In genomic region chr13:105053618-105054017, GRCm38 (mm10) we compare ENCODE assay signal across 9 mouse cellular contexts. TPM values are rescaled to one million over a fixed set of nuclear protein-coding genes. Genes with fewer than 3 reads are reported as not detected.
A peak's percentile ranks its signal among the peaks of the same experiment; 100 is the strongest.
DNase-seq lines count a peak whose midpoint lies in the region; ATAC-seq lines count a peak whose summit lies in the region.
"Had no signal": no experiment of that assay in that cellular context is flagged by ENCODE, and none has a peak within 500 bp of the region (broad histone marks: within the 10 kb centered on the region; RNA-seq: fewer than 3 reads in every experiment).

No protein-coding gene starts in this region.

- peak overlapping the region; percentile 77 for H3K4me3 ChIP-seq in heart, embryonic 10.5 days
- H3K4me3 ChIP-seq in neural tube, embryonic 12.5 days = peak overlapping the region; percentile 55

- H3K4me2 ChIP-seq in neural tube, embryonic 12.5 days (replicated peaks) = peak overlapping the region; percentile 88

- intact Hi-C loops in left cerebral cortex, postnatal 14 days (cut with DNase I) = loop anchor here (5.0 kb wide), 3 partner anchors 91 to 169 kb away; no protein-coding TSS in a partner anchor

- DNase-seq in layer of hippocampus, postnatal 10 days (ENCODE audit: low spot score in 2 of 2) = peak; percentile 41 to 55
- DNase-seq in layer of hippocampus, postnatal 25 days (ENCODE audit: extremely low spot score in 1 of 2, low spot score in 1 of 2) = no peak
- peak; percentile 59 to 60 for DNase-seq in cerebellum, postnatal 10 days
- no peak for DNase-seq in heart, embryonic 10.5 days (ENCODE audit: low spot score)
- DNase-seq in left cerebral cortex, postnatal 14 days (ENCODE audit: low spot score in 2 of 2) = peak; percentile 48 to 58
- DNase-seq in spleen, postnatal 4 days (ENCODE audit: low spot score in 2 of 2) = no peak
- no peak for DNase-seq in T-cell, adult 2 months (ENCODE audit: low spot score)

- H3K27me3 ChIP-seq in heart, embryonic 10.5 days (ENCODE audit: insufficient read depth, poor library complexity, severe bottlenecking) = 0 out of 2 replicates have a peak, but pooled peaks cover 9% of the 10 kb centered on the region
- peaks cover 3% of the 10 kb centered on the region; the same call in 1 of the 2 replicates for H3K27me3 ChIP-seq in neural tube, embryonic 12.5 days (replicated peaks)

- H3K9ac ChIP-seq in neural tube, embryonic 12.5 days = peak overlapping the region; percentile 77

- 2% methylated on average over 12 of the region's 12 CpGs for whole genome bisulfite sequencing in heart, embryonic 10.5 days
- 3% methylated on average over 12 of the region's 12 CpGs for WGBS in neural tube, embryonic 12.5 days

- H3K27ac ChIP-seq in heart, embryonic 10.5 days = peak overlapping the region; percentile 86
- H3K27ac ChIP-seq in neural tube, embryonic 12.5 days = no peak overlapping the region

- no peaks in the 10 kb centered on the region for H3K9me3 ChIP-seq in heart, embryonic 10.5 days
- H3K9me3 ChIP-seq in neural tube, embryonic 12.5 days = no peaks in the 10 kb centered on the region

- H3K36me3 ChIP-seq in heart, embryonic 10.5 days = no peaks in the 10 kb centered on the region
- H3K36me3 ChIP-seq in neural tube, embryonic 12.5 days = no peaks in the 10 kb centered on the region

- H3K4me1 ChIP-seq in heart, embryonic 10.5 days = peaks cover 17% of the 10 kb centered on the region
- peaks cover 12% of the 10 kb centered on the region; the same call in 1 of the 2 replicates for H3K4me1 ChIP-seq in neural tube, embryonic 12.5 days

- ATAC-seq in neural tube, embryonic 12.5 days (ENCODE audit: low FRiP score, low read depth) = peak; percentile 38

RNA-seq across cellular contexts. Expression of gene Rgs7bp, which starts 1.1 kb away (rescaled TPM):
- 10 to 100 TPM; 85.4 to 85.7 TPM for total RNA-seq in layer of hippocampus, postnatal 10 days (2021)
- 100 to 1,000 TPM; 139 to 149 TPM for total RNA-seq in layer of hippocampus, postnatal 25 days (2021)
- polyA plus RNA-seq in heart, embryonic 10.5 days (2016; fragmentation: Nextera tagmentation; extraction: Ambion mirVana) = 2.1 and 2.8 TPM in 2 replicates
- total RNA-seq in left cerebral cortex, postnatal 14 days (2021) = 100 to 1,000 TPM; 133 to 138 TPM
- 5.1 and 6.0 TPM in 2 replicates for polyA plus RNA-seq in neural tube, embryonic 12.5 days (2016; fragmentation: Nextera tagmentation; extraction: Ambion mirVana)

RNA-seq across cellular contexts. Expression of gene 4933425L06Rik, which starts 28.3 kb away (rescaled TPM):
- total RNA-seq in layer of hippocampus, postnatal 10 days (2021) = not detected
- not detected for total RNA-seq in layer of hippocampus, postnatal 25 days (2021)
- polyA plus RNA-seq in heart, embryonic 10.5 days (2016; fragmentation: Nextera tagmentation; extraction: Ambion mirVana) = not detected in 2 replicates
- total RNA-seq in left cerebral cortex, postnatal 14 days (2021) = not detected
- polyA plus RNA-seq in neural tube, embryonic 12.5 days (2016; fragmentation: Nextera tagmentation; extraction: Ambion mirVana) = not detected in 2 replicates
- total RNA-seq: layer of hippocampus, adult 8-10 months had no signal

Comparison
In these comparisons a context has a peak if more than half of its experiments do, and no peak if none do; other contexts are left out.
1. DNase-seq: peak in layer of hippocampus, postnatal 10 days (2 of 2), cerebellum, postnatal 10 days (2 of 2) and left cerebral cortex, postnatal 14 days (2 of 2); none in layer of hippocampus, postnatal 25 days (0 of 2), heart, embryonic 10.5 days (single experiment), spleen, postnatal 4 days (0 of 2) and T-cell, adult 2 months (single experiment).